Comparison of ENCODE assay signal across 8 mouse cellular contexts in genomic region chr7:139298446-139298845, GRCm38 (mm10). TPM values are rescaled to one million over a fixed set of nuclear protein-coding genes. Genes with fewer than 3 reads are reported as not detected.
A peak's percentile ranks its signal among the peaks of the same experiment; 100 is the strongest.
DNase-seq lines count a peak whose midpoint lies in the region; ATAC-seq and TF ChIP-seq lines count a peak whose summit lies in the region.

No protein-coding gene starts in this region.

- H3K27me3 ChIP-seq in hindbrain, embryonic 15.5 days = peaks cover 4% of the 10 kb centered on the region; the same call in 1 of the 2 replicates
- H3K27me3 ChIP-seq in hindbrain, embryonic 14.5 days (ENCODE audit: control insufficient read depth, insufficient read depth, low read length) = peaks cover 5% of the 10 kb centered on the region; the same call in 1 of the 2 replicates
- H3K27me3 ChIP-seq in intestine, postnatal 0 days (replicated peaks; ENCODE audit: control insufficient read depth, insufficient read depth, low read length) = no peaks in the 10 kb centered on the region

- H3K4me2 ChIP-seq in hindbrain, embryonic 15.5 days = no peak overlapping the region
- no peak overlapping the region for H3K4me2 ChIP-seq in hindbrain, embryonic 14.5 days (replicated peaks)
- H3K4me2 ChIP-seq in intestine, postnatal 0 days (replicated peaks; ENCODE audit: low read depth) = no peak overlapping the region

- DNase-seq in hindbrain, embryonic 14.5 days (ENCODE audit: low spot score) = no peak
- DNase-seq in adipocyte (ENCODE audit: low spot score) = peak; percentile 68
- DNase-seq in gastrocnemius, postnatal 4 days (ENCODE audit: low spot score in 2 of 2) = no peak
- no peak for DNase-seq in frontal cortex, postnatal 10 days (ENCODE audit: low spot score in 2 of 2)
- no peak for DNase-seq in right cerebral cortex, postnatal 10 days (ENCODE audit: low spot score in 2 of 2)

- H3K9me3 ChIP-seq in hindbrain, embryonic 15.5 days = no peaks in the 10 kb centered on the region
- no peaks in the 10 kb centered on the region for H3K9me3 ChIP-seq in hindbrain, embryonic 14.5 days (ENCODE audit: control insufficient read depth, low read length)
- no peaks in the 10 kb centered on the region for H3K9me3 ChIP-seq in intestine, postnatal 0 days (ENCODE audit: control insufficient read depth)

- H3K9ac ChIP-seq in hindbrain, embryonic 15.5 days = no peak overlapping the region
- H3K9ac ChIP-seq in hindbrain, embryonic 14.5 days = no peak overlapping the region
- H3K9ac ChIP-seq in intestine, postnatal 0 days (ENCODE audit: low read depth, low read length) = no peak overlapping the region

- H3K27ac ChIP-seq in hindbrain, embryonic 15.5 days (replicated peaks) = no peak overlapping the region
- no peak overlapping the region for H3K27ac ChIP-seq in hindbrain, embryonic 14.5 days
- H3K27ac ChIP-seq in intestine, postnatal 0 days (ENCODE audit: low read depth, low read length) = no peak overlapping the region

- ATAC-seq in hindbrain, embryonic 15.5 days (ENCODE audit: low FRiP score, low read depth) = peak; percentile 29; the same call in 1 of the 2 replicates
- no peak for ATAC-seq in hindbrain, embryonic 14.5 days (ENCODE audit: low FRiP score)
- no peak for ATAC-seq in intestine, postnatal 0 days
- ATAC-seq in megakaryocyte progenitor cell, adult 5-6 weeks (replicated peaks; ENCODE audit: poor library complexity) = peak; percentile 43

- TF ChIP-seq CTCF in intestine, postnatal 0 days (IDR thresholded peaks at IDR 0.05; ENCODE audit: low read depth) = peak; percentile 73

- 46% methylated on average over 4 of the region's 4 CpGs for WGBS in hindbrain, embryonic 15.5 days
- 49% methylated on average over 4 of the region's 4 CpGs for WGBS in hindbrain, embryonic 14.5 days
- 55% methylated on average over 4 of the region's 4 CpGs for WGBS in intestine, postnatal 0 days

- H3K36me3 ChIP-seq in hindbrain, embryonic 15.5 days = no peaks in the 10 kb centered on the region
- no peaks in the 10 kb centered on the region for H3K36me3 ChIP-seq in hindbrain, embryonic 14.5 days (replicated peaks; ENCODE audit: control insufficient read depth, insufficient read depth)
- no peaks in the 10 kb centered on the region for H3K36me3 ChIP-seq in intestine, postnatal 0 days (ENCODE audit: control insufficient read depth, insufficient read depth)

- no peaks in the 10 kb centered on the region for H3K4me1 ChIP-seq in hindbrain, embryonic 15.5 days (replicated peaks)
- H3K4me1 ChIP-seq in hindbrain, embryonic 14.5 days (replicated peaks; ENCODE audit: control insufficient read depth, insufficient read depth, low read length) = no peaks in the 10 kb centered on the region
- no peaks in the 10 kb centered on the region for H3K4me1 ChIP-seq in intestine, postnatal 0 days (replicated peaks; ENCODE audit: control insufficient read depth, insufficient read depth, low read length)

- H3K4me3 ChIP-seq in hindbrain, embryonic 15.5 days = no peak overlapping the region
- H3K4me3 ChIP-seq in hindbrain, embryonic 14.5 days (replicated peaks; ENCODE audit: low read length) = no peak overlapping the region
- no peak overlapping the region for H3K4me3 ChIP-seq in intestine, postnatal 0 days (ENCODE audit: low read depth, low read length)

RNA-seq across cellular contexts. Expression of gene Pwwp2b, which starts 50.2 kb away (rescaled TPM):
- 5.8 and 6.3 TPM in 2 replicates for polyA plus RNA-seq in hindbrain, embryonic 15.5 days (2015; fragmentation: Nextera tagmentation; extraction: Ambion mirVana)
- polyA plus RNA-seq in hindbrain, embryonic 14.5 days (2014; fragmentation: Nextera tagmentation; extraction: Ambion mirVana) = 5.2 and 5.3 TPM in 2 replicates
- polyA plus RNA-seq in intestine, postnatal 0 days (2015; fragmentation: Nextera tagmentation; extraction: Ambion mirVana) = 12.9 and 16.6 TPM in 2 replicates
- total RNA-seq in megakaryocyte progenitor cell, adult 5-6 weeks (2015) = 3.7 and 4.6 TPM in 2 replicates
- 2.5 and 4.7 TPM in 2 replicates for total RNA-seq in megakaryocyte progenitor cell, adult 5-6 weeks (2017)
- total RNA-seq in gastrocnemius, postnatal 4 days (2021) = 1 to 10 TPM; 7.0 to 7.1 TPM

Comparison
In these comparisons a context has a peak if more than half of its experiments do, and no peak if none do; other contexts are left out.
1. ATAC-seq: peak in hindbrain, embryonic 15.5 days (single experiment) and megakaryocyte progenitor cell, adult 5-6 weeks (single experiment); none in hindbrain, embryonic 14.5 days (single experiment) and intestine, postnatal 0 days (single experiment).